Mouse (Mus musculus): Measurements from ENCODE around the gene A230050P20Rik. TPM values are rescaled to one million over a fixed set of nuclear protein-coding genes. Genes with fewer than 3 reads are reported as not detected.
"Not testable (repeated sequence)": the region's sequence is repeated elsewhere in the genome, so short reads cannot be mapped to it uniquely, and the experiment has no call there.

Gene A230050P20Rik
- polyA plus RNA-seq (2012; rRNA removed): 64.6 and 88.0 TPM in 2 replicates

GRCm38 (mm10) chr9:20868448-20869001, at the start of gene A230050P20Rik:
TSS of gene A230050P20Rik (plus strand) at chr9:20868642.
- no peak for DNase-seq (ENCODE audit: low read depth)

GRCm38 (mm10) chr9:20820001-20820400, 48.4 kb upstream of the A230050P20Rik start:
- DNase-seq (ENCODE audit: low read depth): no peak

GRCm38 (mm10) chr9:20822821-20823220, 45.6 kb upstream of the A230050P20Rik start:
- DNase-seq (ENCODE audit: low read depth): no peak

- no peak for DNase-seq (ENCODE audit: low read depth)
These were observed 42.7 kb upstream of the A230050P20Rik start for GRCm38 (mm10) chr9:20825781-20826180.

GRCm38 (mm10) chr9:20828127-20828526, 40.3 kb upstream of the A230050P20Rik start:
- DNase-seq (ENCODE audit: low read depth): no peak

- DNase-seq (ENCODE audit: low read depth): peak; percentile 17
These were observed 37.4 kb upstream of the A230050P20Rik start for GRCm38 (mm10) chr9:20830901-20831643.

- DNase-seq (ENCODE audit: low read depth): no peak
These were observed 33.6 kb upstream of the A230050P20Rik start for GRCm38 (mm10) chr9:20834881-20835280.

GRCm38 (mm10) chr9:20835431-20835954, 32.9 kb upstream of the A230050P20Rik start:
- DNase-seq (ENCODE audit: low read depth): not testable (repeated sequence)

GRCm38 (mm10) chr9:20837184-20837947, 31.1 kb upstream of the A230050P20Rik start:
- no peak for DNase-seq (ENCODE audit: low read depth)

- no peak for DNase-seq (ENCODE audit: low read depth)
These were observed 29.5 kb upstream of the A230050P20Rik start for GRCm38 (mm10) chr9:20838931-20839330.

GRCm38 (mm10) chr9:20842211-20842610, 26.2 kb upstream of the A230050P20Rik start:
- no peak for DNase-seq (ENCODE audit: low read depth)

- DNase-seq (ENCODE audit: low read depth): no peak
These were observed 25.8 kb upstream of the A230050P20Rik start for GRCm38 (mm10) chr9:20842670-20843069.

GRCm38 (mm10) chr9:20850179-20850578, 18.3 kb upstream of the A230050P20Rik start:
- no peak for DNase-seq (ENCODE audit: low read depth)

GRCm38 (mm10) chr9:20857131-20857530, 11.3 kb upstream of the A230050P20Rik start:
- peak; percentile 28 for DNase-seq (ENCODE audit: low read depth)

GRCm38 (mm10) chr9:20859926-20860325, 8.5 kb upstream of the A230050P20Rik start:
- DNase-seq (ENCODE audit: low read depth): no peak

GRCm38 (mm10) chr9:20861821-20862220, 6.6 kb upstream of the A230050P20Rik start:
- DNase-seq (ENCODE audit: low read depth): no peak

GRCm38 (mm10) chr9:20862225-20862624, 6.2 kb upstream of the A230050P20Rik start:
- DNase-seq (ENCODE audit: low read depth): no peak

GRCm38 (mm10) chr9:20866879-20867278, 1.6 kb upstream of the A230050P20Rik start:
- DNase-seq (ENCODE audit: low read depth): no peak

- no peak for DNase-seq (ENCODE audit: low read depth)
These were observed 804 bp downstream of the A230050P20Rik start for GRCm38 (mm10) chr9:20869246-20869645.

GRCm38 (mm10) chr9:20870211-20871173, 2.0 kb downstream of the A230050P20Rik start:
- DNase-seq (ENCODE audit: low read depth): no peak

GRCm38 (mm10) chr9:20872991-20873390, 4.5 kb downstream of the A230050P20Rik start:
- no peak for DNase-seq (ENCODE audit: low read depth)

Data from gonadal fat pad, adult 2 months (tissue).